Mouse (Mus musculus): ENCODE results near the gene Card19. TPM values are rescaled to one million over a fixed set of nuclear protein-coding genes. Genes with fewer than 3 reads are reported as not detected.

Card19 gene
- polyA plus RNA-seq, 1 experiment from 2014 or later, result 58.9 TPM

- ATAC-seq (no peak), DNase-seq (ENCODE audit: low read depth, low spot score) (no peak)
- no peak for TF ChIP-seq CTCF (IDR thresholded peaks at IDR 0.05)
- H3K27me3 ChIP-seq, result no peaks in the 10 kb centered on the region
- ChIA-PET CTCF (no interaction called here), POLR2A (interaction anchor here (0.5 kb wide), 1 partner anchor 11 kb away, joined by 3 read pairs; no protein-coding TSS in a partner anchor)
- in situ Hi-C loops (cut with MboI; ENCODE audit: low pct_unique_long_range_greater_than_20kb), result no loop called here
These were observed 32.1 kb upstream of the Card19 start for GRCm38 (mm10) chr13:49247740-49248466.

DNA sequence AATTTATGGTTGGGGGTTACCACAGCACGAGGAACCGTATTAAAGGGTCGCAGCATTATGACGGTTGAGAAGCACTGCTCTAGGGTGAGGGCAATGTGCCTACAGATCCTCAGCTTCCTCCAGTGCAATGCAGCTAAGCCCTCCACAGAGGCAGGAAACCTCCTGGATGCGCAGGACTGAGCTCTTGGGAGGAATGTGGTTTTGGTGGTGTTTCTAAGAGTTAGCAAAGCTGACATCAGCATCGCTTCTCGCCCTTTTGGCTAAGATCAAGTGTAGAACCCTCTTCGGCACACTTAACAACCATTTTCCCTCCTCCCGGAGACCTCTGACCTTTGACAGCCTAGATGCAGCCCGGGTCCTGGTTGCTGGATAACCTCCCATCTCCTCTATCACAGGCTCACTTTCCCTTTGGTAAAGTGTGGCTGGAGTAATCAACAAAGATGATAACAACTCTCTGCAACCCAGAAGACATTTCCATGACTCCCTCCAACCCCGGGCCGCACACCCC is 31.4 kb upstream of the Card19 start:
- ATAC-seq, result no peak

GRCm38 (mm10) chr13:49246626-49247025 is 30.8 kb upstream of the Card19 start:
- in situ Hi-C loops (cut with MboI; ENCODE audit: low pct_unique_long_range_greater_than_20kb), result no loop called here
- ATAC-seq (no peak), DNase-seq (ENCODE audit: low read depth, low spot score) (no peak)
- H3K27me3 ChIP-seq, result no peaks in the 10 kb centered on the region
- no peak for TF ChIP-seq CTCF (IDR thresholded peaks at IDR 0.05)
- CTCF ChIA-PET, result no interaction called here
- POLR2A ChIA-PET, result no interaction called here

More for the DNA sequence above, 31.4 kb upstream of the Card19 start:
- ChIA-PET CTCF (no interaction called here), POLR2A (no interaction called here)
- H3K27me3 ChIP-seq, result no peaks in the 10 kb centered on the region
- in situ Hi-C loops (cut with MboI; ENCODE audit: low pct_unique_long_range_greater_than_20kb), result no loop called here
- no peak for TF ChIP-seq CTCF (IDR thresholded peaks at IDR 0.05)
- no peak for DNase-seq (ENCODE audit: low read depth, low spot score)

DNA sequence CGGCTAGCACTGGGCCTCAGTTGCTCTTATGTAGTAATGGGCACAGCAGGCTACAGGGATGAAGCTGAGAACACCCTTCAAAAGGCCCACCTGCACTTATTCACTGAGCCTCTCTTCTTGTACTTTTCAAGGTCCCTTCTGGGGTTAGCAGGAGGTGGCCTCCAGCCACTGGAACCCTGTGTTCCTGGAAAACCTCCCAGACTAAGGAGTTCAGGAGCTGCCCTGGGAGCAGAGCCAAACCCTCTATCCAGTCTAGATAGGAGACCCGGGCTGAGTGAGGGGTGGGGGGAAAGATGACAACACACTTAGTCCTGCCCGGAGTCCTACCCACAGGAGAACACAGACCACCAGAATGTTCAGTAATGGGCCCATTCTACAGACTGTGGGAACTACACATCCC is 30.2 kb upstream of the Card19 start:
- no peak for DNase-seq (ENCODE audit: low read depth, low spot score)
- ChIA-PET POLR2A (no interaction called here), CTCF (no interaction called here)
- no peak for TF ChIP-seq CTCF (IDR thresholded peaks at IDR 0.05)
- no peaks in the 10 kb centered on the region for H3K27me3 ChIP-seq
- in situ Hi-C loops (cut with MboI; ENCODE audit: low pct_unique_long_range_greater_than_20kb), result no loop called here
- no peak for ATAC-seq

- ATAC-seq (no peak), DNase-seq (ENCODE audit: low read depth, low spot score) (no peak)
- in situ Hi-C loops (cut with MboI; ENCODE audit: low pct_unique_long_range_greater_than_20kb), result no loop called here
- TF ChIP-seq CTCF (IDR thresholded peaks at IDR 0.05), result no peak
- ChIA-PET POLR2A (no interaction called here), CTCF (no interaction called here)
- H3K27me3 ChIP-seq, result no peaks in the 10 kb centered on the region
These were observed 29.4 kb upstream of the Card19 start for GRCm38 (mm10) chr13:49245251-49245650.

DNA sequence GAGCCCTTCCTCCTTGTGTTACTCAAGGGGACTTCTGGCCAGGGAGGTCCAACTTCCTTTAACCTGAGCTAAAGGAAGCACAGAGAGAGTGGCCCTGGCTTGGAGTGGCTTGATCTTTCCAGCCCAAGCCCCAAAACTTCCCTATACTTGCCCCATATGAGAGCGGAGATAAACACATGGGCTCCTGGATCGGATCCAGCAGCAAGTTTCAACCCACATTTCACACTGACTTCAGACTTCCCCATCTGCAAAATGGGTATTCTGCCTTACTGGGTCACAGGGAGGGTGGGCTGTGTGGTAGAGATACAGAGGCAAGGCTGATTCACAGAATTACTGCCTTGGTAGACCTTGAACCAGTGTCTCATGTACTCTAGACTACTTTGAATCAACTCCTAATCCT is 27.7 kb upstream of the Card19 start:
- ATAC-seq (no peak), DNase-seq (ENCODE audit: low read depth, low spot score) (no peak)
- CTCF ChIA-PET, result no interaction called here
- no peak for TF ChIP-seq CTCF (IDR thresholded peaks at IDR 0.05)
- in situ Hi-C loops (cut with MboI; ENCODE audit: low pct_unique_long_range_greater_than_20kb), result no loop called here
- POLR2A ChIA-PET, result no interaction called here
- no peaks in the 10 kb centered on the region for H3K27me3 ChIP-seq

DNA sequence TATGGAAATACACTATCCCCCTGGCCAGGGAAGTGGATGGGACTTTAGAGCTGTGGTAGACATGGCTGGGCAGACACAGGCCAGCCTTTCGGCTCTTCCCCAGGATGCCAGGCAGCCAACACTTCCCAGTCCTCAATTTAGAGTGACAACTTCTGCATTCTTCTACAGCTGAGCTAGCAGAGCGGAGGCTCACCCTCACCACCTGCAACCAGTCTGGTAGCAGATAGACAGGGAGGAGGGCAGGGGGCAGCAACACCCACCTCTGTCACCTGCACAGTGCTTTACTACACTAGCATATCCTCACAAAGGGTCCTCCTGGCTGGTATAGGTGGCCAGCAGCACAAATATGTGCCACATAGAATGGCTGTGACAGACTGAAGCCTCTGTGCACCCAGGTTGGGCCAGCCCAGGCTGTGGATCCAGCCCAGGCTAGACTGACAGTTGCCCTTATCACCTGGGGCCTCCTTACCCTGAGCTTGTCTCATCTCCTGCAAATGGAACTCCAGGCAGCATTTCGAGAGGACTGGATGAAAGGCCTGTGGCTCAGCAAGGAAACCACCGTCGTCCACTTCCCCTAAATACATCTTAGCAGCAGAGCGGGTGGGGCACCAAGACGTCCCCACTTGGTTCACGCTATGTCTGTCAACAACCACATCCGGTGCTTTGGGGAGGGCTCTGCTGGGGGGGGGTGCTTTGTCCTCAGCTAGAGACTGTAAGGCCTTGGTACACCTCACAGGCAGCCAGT is 26.7 kb upstream of the Card19 start:
- CTCF ChIA-PET, result no interaction called here
- no peak for DNase-seq (ENCODE audit: low read depth, low spot score)
- POLR2A ChIA-PET, result no interaction called here

GRCm38 (mm10) chr13:49238737-49239136 is 22.9 kb upstream of the Card19 start:
- in situ Hi-C loops (cut with MboI; ENCODE audit: low pct_unique_long_range_greater_than_20kb), result no loop called here
- DNase-seq (ENCODE audit: low read depth, low spot score) (no peak), ATAC-seq (no peak)
- no peaks in the 10 kb centered on the region for H3K27me3 ChIP-seq
- ChIA-PET POLR2A (no interaction called here), CTCF (no interaction called here)
- TF ChIP-seq CTCF (IDR thresholded peaks at IDR 0.05), result no peak

More for the DNA sequence above, 26.7 kb upstream of the Card19 start:
- ATAC-seq, result no peak
- H3K27me3 ChIP-seq, result no peaks in the 10 kb centered on the region
- no peak for TF ChIP-seq CTCF (IDR thresholded peaks at IDR 0.05)
- in situ Hi-C loops (cut with MboI; ENCODE audit: low pct_unique_long_range_greater_than_20kb), result no loop called here

DNA sequence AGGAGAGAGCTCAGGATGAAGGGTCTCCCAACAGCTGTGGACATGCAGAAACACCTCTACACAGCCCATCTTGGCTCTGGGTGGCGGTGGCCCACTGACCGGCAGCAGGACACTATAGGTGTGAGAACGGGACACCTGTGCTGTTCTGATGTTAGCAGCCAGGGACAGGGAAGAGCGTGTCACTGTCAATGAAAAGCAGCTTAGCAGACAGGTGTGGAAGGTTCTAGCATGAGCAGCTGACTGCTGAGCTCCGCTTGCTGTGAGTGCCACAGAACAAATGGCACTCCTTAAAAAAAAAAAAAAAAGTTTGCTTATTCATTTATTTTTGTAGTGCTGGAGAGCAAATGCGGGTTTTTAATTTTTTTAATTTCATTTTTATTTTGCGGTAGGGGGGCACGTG is 21.8 kb upstream of the Card19 start:
- ChIA-PET POLR2A (interaction anchor here (0.6 to 0.7 kb wide), 2 partner anchors 8 to 26 kb away, joined by 3 to 6 read pairs; no protein-coding TSS in a partner anchor), CTCF (no interaction called here)
- no peak for TF ChIP-seq CTCF (IDR thresholded peaks at IDR 0.05)
- DNase-seq (ENCODE audit: low read depth, low spot score), result no peak
- in situ Hi-C loops (cut with MboI; ENCODE audit: low pct_unique_long_range_greater_than_20kb), result no loop called here
- H3K27me3 ChIP-seq, result no peaks in the 10 kb centered on the region
- ATAC-seq, result no peak

GRCm38 (mm10) chr13:49234711-49235110 is 18.9 kb upstream of the Card19 start:
- ChIA-PET CTCF (no interaction called here), POLR2A (no interaction called here)
- DNase-seq (ENCODE audit: low read depth, low spot score) (no peak), ATAC-seq (no peak)
- no peak for TF ChIP-seq CTCF (IDR thresholded peaks at IDR 0.05)
- no peaks in the 10 kb centered on the region for H3K27me3 ChIP-seq
- in situ Hi-C loops (cut with MboI; ENCODE audit: low pct_unique_long_range_greater_than_20kb), result no loop called here

- ATAC-seq, result no peak
- POLR2A ChIA-PET, result no interaction called here
These were observed 18.1 kb upstream of the Card19 start for GRCm38 (mm10) chr13:49233792-49234572.

More at GRCm38 (mm10) chr13:49233792-49234572, 18.1 kb upstream of the Card19 start:
- TF ChIP-seq CTCF (IDR thresholded peaks at IDR 0.05), result no peak
- DNase-seq (ENCODE audit: low read depth, low spot score), result no peak
- no peaks in the 10 kb centered on the region for H3K27me3 ChIP-seq
- CTCF ChIA-PET, result interaction anchor here (1.0 kb wide), 1 partner anchor 9 kb away, joined by 3 read pairs; no protein-coding TSS in a partner anchor
- in situ Hi-C loops (cut with MboI; ENCODE audit: low pct_unique_long_range_greater_than_20kb), result no loop called here

Measured in Patski (cell line).